Mouse (Mus musculus) thymus, adult 2 months (tissue): ENCODE measurements at regions not wholly inside any gene's neighbourhood (a gene's known extent, or its start where the extent isn't known, plus 50 kb on each side); places are given as distances from the start of the nearest gene placed in this dataset.

ENCODE experiments used
- CTCF ChIP-seq: fragments of 200-500 bp; IDR thresholded peaks from 2 replicates; pipeline ENCODE4 v1.5.1; 2012; ENCODE audit warnings: mild to moderate bottlenecking, control low read depth, low read length, moderate library complexity, borderline replicate concordance; ENCODE audit not compliant: control insufficient read depth, poor library complexity, insufficient read depth; ENCODE audit errors: extremely low read depth
- POLR2A ChIP-seq: fragments of 200-500 bp; IDR thresholded peaks from 2 replicates; pipeline ENCODE4 v1.6.1; 2012; ENCODE audit warnings: mild to moderate bottlenecking, low read length, control low read depth, moderate library complexity; ENCODE audit not compliant: control insufficient read depth, poor library complexity, insufficient read depth; ENCODE audit errors: extremely low read depth

DNA sequence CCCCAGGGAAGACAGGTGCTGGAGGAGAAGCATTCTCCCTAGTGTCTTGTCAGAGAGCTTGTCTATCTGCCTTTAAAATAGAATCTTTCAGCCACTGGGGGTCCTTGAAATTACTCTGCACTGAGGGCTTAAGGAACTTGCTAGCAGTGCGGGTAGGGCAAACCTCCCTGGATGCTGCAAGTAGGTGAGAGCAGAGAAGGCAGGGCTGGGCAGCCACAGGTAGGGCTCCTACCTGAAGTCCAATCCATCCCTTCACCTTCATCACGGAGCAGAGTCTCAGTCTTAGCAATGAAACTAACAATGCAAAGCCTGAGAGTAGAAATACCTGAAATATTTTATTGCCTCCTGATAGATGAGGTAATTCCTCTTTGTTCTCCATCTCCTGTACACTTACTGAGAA lies 961.2 kb upstream of the Car8 start:
- TF ChIP-seq CTCF (no peak), POLR2A (no peak)
